Mouse (Mus musculus) CH12.LX (cell line): ENCODE measurements around the gene Pfn1.

Experiments
- CTCF ChIP-seq, 2 experiments: IDR thresholded peaks in 1 of 2; conservative IDR thresholded peaks in 1 of 2; 2 replicates each; pipeline ENCODE4 v1.5.1; 2011 to 2012; ENCODE audit warnings: low read depth in 2 of 2, low read length in 2 of 2, improper control_type of control experiment in 1 of 2, inconsistent platforms in 1 of 2, mild to moderate bottlenecking in 1 of 2, moderate library complexity in 1 of 2
- EP300 ChIP-seq: IDR thresholded peaks from 2 replicates; pipeline ENCODE4 v1.6.1; 2011; ENCODE audit warnings: low read length, improper control_type of control experiment
- JUND ChIP-seq: conservative IDR thresholded peaks from 2 replicates; pipeline ENCODE4 v1.6.1; 2011; ENCODE audit warnings: low read depth, low read length, improper control_type of control experiment
- MAX ChIP-seq: IDR thresholded peaks from 2 replicates; pipeline ENCODE4 v1.6.1; 2011; ENCODE audit warnings: low read length, improper control_type of control experiment
- NRF1 ChIP-seq: IDR thresholded peaks from 2 replicates; pipeline ENCODE4 v1.6.1; 2014; ENCODE audit warnings: low read depth, mild to moderate bottlenecking, inconsistent platforms, low read length, improper control_type of control experiment, moderate library complexity
- POLR2A ChIP-seq: IDR thresholded peaks from 2 replicates; pipeline ENCODE4 v1.6.1; 2011; ENCODE audit warnings: low read depth, mild to moderate bottlenecking, improper control_type of control experiment, low read length
- USF1 ChIP-seq: IDR thresholded peaks from 2 replicates; pipeline ENCODE4 v1.6.1; 2014; ENCODE audit warnings: low read depth, mild to moderate bottlenecking, inconsistent platforms, low read length, improper control_type of control experiment

- TF ChIP-seq EP300: no peak
- TF ChIP-seq JUND: no peak
- TF ChIP-seq CTCF (conservative IDR thresholded peaks at IDR 0.05 in 1 of 2, IDR thresholded peaks at IDR 0.05 in 1 of 2; ENCODE audit: low read depth in 2 of 2, low read length in 2 of 2): no peak
- TF ChIP-seq POLR2A: no peak
- TF ChIP-seq MAX: no peak
- no peak for TF ChIP-seq USF1
- TF ChIP-seq NRF1: no peak
Measured at GRCm38 (mm10) chr11:70679894-70680293, 25.4 kb upstream of the Pfn1 start.
